Mouse (Mus musculus): ENCODE measurements around the gene Afm.

The Afm gene

DNA sequence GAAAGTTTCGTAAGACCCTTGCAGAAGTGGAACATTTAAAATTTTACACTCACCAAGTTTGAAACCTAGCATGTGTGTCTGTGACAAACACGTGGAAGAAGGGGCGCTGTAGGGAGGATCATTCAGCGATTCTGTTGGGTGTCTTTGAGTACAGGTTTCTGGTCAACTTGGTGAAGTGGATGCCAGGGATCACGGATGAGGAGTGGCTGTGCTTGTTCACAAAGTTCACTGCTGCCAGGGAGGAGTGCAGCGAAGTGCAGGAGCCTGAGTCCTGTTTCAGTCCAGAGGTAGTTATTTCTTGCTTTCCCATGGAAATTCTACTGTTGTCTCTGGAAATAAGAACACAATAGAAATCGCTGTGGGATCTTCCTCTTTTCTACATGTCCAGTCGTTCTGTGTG lies 32.5 kb downstream of the Afm start:
- no peak for DNase-seq (ENCODE audit: low spot score in 2 of 2)

DNA sequence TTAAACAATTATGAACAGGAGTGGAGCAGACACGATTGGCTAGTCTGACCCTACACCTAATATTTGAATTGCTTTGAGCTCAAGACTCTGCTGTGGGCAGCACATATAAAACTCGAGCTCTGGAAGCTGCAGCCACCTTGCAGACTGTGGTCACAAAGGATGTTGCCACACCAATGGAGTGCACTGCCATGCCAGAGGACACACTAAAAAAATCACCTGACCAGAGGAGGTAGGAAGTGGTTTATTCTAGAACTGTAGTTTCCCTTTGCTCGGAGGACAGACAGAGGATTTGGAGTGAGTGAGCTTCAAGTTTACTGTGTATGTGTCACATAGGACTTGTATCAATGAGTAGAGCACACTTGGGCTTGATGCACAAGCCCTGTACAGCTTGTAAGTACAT lies 37.3 kb downstream of the Afm start:
- DNase-seq (ENCODE audit: low spot score in 2 of 2): no peak

GRCm38 (mm10) chr5:90560743-90561142 lies 42.0 kb downstream of the Afm start, which contains the start of gene 5830473C10Rik:
5830473C10Rik (plus strand) TSS chr5:90561107.
- no peak for DNase-seq (ENCODE audit: low spot score in 2 of 2)

- DNase-seq (ENCODE audit: low spot score in 2 of 2): peak; percentile 48 to 58
Observed at GRCm38 (mm10) chr5:90561721-90562275, 43.1 kb downstream of the Afm start.

DNA sequence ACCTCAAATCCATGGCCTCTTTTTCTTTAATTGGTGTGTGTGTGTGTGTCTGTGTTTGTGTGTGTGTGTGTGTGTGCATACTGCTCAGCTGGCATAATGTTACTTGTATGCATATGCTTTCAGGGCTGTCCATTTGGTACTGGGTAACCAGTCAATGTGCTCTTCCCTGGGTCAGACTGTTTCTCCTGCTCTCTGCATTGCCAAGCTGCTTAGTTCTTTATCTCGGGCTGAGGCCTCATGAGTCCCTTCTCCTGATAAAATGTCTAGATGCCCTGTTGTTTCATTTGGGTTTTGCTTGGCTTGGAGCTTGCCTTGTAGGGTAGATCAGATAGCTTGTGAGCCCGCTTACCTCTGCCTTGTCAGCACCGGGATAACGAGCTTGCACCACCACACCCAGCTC lies 44.1 kb downstream of the Afm start:
- DNase-seq (ENCODE audit: low spot score in 2 of 2): no peak

- DNase-seq (ENCODE audit: low spot score in 2 of 2): peak; percentile 38 to 62
Observed at GRCm38 (mm10) chr5:90564161-90564560, 45.4 kb downstream of the Afm start.

DNA sequence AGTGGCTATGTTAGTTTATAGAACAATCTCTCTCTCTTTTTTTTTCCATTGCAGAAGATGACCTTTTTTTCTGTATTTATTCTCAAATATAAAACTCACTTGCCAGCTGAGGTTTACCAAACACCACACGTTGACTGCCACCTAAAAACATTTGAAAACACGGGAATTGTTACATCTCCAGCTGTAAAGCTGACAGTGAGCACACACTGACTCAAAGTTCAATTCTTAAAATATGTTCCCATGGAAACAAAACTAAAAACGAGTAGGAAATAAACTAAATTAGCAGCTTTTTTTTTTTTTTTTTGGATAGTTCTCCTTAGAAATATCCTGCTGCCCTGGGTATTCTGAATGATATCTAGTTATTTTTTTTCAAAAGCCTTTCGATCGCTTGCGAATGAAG lies 46.5 kb downstream of the Afm start:
- DNase-seq (ENCODE audit: low spot score in 2 of 2): no peak

GRCm38 (mm10) chr5:90567788-90568187 lies 49.1 kb downstream of the Afm start:
- no peak for DNase-seq (ENCODE audit: low spot score in 2 of 2)

DNA sequence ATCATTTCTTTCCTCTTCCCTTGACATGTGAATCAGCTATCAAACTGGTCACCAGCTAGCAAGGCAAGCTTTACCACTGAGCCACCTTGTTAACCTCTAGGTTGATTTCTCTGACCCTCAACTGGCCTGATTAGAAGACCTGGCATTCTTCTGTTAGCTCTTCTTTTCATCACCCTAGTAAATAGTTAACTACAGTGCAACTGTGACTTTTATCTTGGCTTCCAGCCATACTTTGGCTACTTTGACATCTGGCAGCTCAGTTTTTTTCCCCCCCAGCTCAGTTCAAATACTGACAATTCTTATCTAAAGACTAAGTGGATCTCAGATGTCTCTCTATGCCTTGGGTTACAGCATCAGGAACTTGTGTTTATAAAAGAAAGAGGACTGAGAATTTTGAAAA lies 49.6 kb downstream of the Afm start:
- no peak for DNase-seq (ENCODE audit: low spot score in 2 of 2)

- no peak for DNase-seq (ENCODE audit: low spot score in 2 of 2)
Observed at GRCm38 (mm10) chr5:90571216-90571615, 52.5 kb downstream of the Afm start.

GRCm38 (mm10) chr5:90577751-90578150 lies 59.0 kb downstream of the Afm start:
- DNase-seq (ENCODE audit: low spot score in 2 of 2): no peak

DNA sequence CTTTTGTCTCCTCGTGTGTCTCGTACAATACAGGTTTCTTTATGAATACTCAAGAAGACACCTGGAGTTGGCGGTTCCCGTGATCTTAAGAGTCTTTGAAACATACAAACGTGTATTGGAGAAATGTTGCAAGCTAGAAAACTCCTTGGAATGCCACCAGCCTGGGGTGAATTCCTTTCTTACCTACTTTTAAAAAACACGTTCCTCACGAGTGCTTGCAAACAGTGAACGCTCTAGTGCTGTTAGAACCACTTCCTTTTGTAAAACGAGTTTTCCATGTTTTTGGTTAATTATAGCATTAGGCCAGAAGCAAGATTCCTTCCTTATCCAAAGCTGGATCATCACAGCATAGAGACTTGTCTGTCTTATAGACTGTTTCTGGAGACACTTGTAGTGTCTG lies 60.8 kb downstream of the Afm start:
- DNase-seq (ENCODE audit: low spot score in 2 of 2): no peak

GRCm38 (mm10) chr5:90582179-90582578 lies 63.4 kb downstream of the Afm start:
- DNase-seq (ENCODE audit: low spot score in 2 of 2): no peak

GRCm38 (mm10) chr5:90584799-90585198 lies 66.1 kb downstream of the Afm start:
- DNase-seq (ENCODE audit: low spot score in 2 of 2): no peak

DNA sequence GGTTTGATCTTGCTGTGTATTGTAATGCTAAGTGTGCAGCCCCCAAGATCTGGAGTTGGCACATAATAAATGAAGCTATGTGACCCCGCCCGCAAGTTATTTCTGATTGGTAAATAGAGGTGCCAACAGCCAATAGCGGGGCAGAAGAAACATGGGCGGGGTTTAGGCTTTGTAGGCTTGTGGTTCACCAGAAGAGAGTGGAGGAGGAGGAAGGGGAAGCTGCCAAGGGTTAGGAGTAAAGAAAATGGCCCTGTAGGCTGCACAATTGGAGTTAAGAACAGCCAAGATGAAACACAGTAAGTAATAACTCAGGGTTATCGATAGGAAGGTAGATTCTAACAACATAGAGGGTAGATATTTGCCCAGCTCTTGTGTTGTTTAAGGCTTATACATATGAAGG lies 67.8 kb downstream of the Afm start:
- DNase-seq (ENCODE audit: low spot score in 2 of 2): no peak

DNA sequence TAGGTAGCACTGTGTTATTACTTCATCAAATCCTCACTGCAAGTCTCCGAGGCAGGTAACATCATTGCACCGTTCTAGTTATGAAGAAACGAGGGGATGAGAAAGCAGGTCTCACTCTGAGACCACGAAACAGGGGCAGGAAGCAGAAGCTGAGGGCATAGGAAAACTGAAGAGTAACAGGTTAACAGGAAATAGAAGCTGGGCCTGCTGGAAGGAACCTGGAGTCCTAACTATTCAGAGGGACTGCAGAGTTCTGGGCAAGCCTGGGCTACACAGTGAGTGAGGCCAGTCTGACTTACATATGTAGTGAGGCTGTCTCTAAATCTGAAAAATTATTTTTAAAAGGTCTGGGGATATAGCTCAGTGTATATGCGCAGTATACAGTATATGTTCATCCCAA lies 69.4 kb downstream of the Afm start:
- no peak for DNase-seq (ENCODE audit: low spot score in 2 of 2)

- DNase-seq (ENCODE audit: low spot score in 2 of 2): peak; percentile 67 to 94
Observed at GRCm38 (mm10) chr5:90588708-90589595, 70.2 kb downstream of the Afm start.

GRCm38 (mm10) chr5:90590676-90591075 lies 71.9 kb downstream of the Afm start:
- DNase-seq (ENCODE audit: low spot score in 2 of 2): no peak

DNA sequence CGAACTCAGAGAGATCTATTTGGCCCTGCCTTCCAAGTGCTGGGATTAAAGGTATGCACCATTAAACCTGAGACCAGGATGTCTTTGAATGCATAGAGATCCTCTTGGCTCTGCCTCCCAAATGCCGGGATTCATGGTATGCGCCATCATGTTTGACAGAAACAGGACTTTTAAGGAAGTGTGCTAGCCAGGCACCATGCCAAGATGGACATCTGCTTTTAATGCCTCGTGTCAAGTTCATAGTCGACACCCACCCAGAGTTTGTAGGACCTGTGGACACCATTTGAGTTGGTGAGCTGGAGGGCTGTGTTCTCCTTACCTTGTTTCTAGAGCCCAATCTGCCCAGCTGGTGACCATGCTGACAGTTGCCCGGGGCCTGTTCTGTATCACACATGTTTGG lies 73.2 kb downstream of the Afm start:
- no peak for DNase-seq (ENCODE audit: low spot score in 2 of 2)

DNA sequence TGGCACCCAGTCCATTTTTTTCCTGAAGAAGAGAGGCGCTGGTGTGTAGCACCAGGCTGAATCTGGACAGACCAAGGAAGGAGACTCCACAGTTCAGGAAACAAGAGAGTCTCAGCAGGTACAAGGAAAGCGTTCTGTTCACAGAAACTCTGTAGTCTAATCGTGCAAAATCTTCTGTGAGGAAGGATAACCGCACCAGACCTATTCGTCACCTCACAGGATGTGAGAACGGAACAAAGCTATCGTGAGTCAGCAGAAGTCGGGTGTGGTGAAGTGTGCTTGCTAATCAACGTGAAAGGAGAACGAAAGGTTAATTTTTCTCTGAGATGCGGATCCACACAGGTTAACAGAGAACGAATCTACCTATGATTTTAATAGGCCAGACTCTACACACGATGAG lies 76.2 kb downstream of the Afm start:
- no peak for DNase-seq (ENCODE audit: low spot score in 2 of 2)

GRCm38 (mm10) chr5:90596155-90596554 lies 77.4 kb downstream of the Afm start:
- no peak for DNase-seq (ENCODE audit: low spot score in 2 of 2)

GRCm38 (mm10) chr5:90601469-90601868 lies 82.7 kb downstream of the Afm start:
- peak in 1 of 2 experiments; percentile 44 for DNase-seq (ENCODE audit: low spot score in 2 of 2)
